Mouse (Mus musculus): ENCODE measurements around the gene Rbfox2.

DNA sequence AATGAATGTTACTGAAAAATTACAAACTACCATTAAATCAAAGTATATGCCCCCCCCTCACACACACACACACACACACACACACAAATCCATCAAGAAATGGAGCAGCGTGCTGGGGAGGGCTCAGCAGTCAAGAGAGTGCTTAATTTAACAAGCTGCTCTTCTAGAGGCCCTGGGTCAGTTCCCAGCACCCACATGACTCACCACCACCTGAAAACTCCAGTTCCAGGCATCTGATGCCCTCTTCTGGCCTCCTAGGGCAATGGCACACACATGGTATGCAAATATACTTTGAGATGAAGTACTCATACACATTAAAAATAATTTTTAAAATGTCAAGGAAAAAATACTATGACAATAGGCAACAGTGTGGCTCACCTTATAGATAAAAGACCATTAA lies 120.7 kb downstream of the Rbfox2 start:
- TF ChIP-seq CTCF (IDR thresholded peaks at IDR 0.05; ENCODE audit: extremely low read depth, insufficient read depth, insufficient read length, insufficient replicate concordance) (no peak), POLR2A (IDR thresholded peaks at IDR 0.05; ENCODE audit: low read depth, low read length) (no peak)
